Mouse (Mus musculus): ENCODE data around the gene Pafah1b1. TPM values are rescaled to one million over a fixed set of nuclear protein-coding genes. Genes with fewer than 3 reads are reported as not detected.

Pafah1b1 gene
- total and polyA plus RNA-seq, 2 experiments, result 8.1 to 40.6 TPM

DNA sequence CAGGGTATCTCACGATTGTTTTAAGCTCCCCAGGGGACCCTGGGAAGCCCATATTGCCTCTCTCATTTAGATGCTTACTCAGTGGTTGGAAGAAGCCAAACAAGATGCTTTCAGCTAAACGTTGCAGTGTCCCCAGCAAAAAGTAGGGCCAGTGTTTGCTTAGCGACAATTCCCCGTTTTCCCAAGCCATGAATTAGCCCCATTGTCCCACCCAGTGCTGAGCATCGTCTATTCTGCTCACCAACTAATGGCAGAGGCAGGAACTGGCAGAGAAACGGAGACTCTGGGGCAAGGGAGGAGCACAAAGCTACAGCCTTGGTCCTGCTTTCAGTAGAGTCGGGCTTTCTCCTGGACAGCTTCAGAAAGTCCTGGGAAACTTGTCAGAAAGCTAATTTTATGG, 10.4 kb upstream of the Pafah1b1 start:
- no peak overlapping the region for H3K4me3 ChIP-seq (ENCODE audit: insufficient read depth, low read depth, low read length)
- 37% methylated on average over 7 of the region's 7 CpGs for whole genome bisulfite sequencing
- H3K79me2 ChIP-seq (ENCODE audit: control insufficient read depth, insufficient read depth, low read length), result no peaks in the 10 kb centered on the region
- H3K4me1 ChIP-seq (ENCODE audit: control insufficient read depth, insufficient read depth, low read length), result no peaks in the 10 kb centered on the region
- H3K9ac ChIP-seq (ENCODE audit: low read depth, low read length), result no peak overlapping the region
- TF ChIP-seq CTCF (IDR thresholded peaks at IDR 0.05; ENCODE audit: low read depth, low read length), result no peak
- TF ChIP-seq POLR2A (IDR thresholded peaks at IDR 0.05; ENCODE audit: extremely low read depth, insufficient read depth, low read length), result no peak
- DNase-seq (ENCODE audit: extremely low read depth, low read depth, low spot score), result no peak
- no peaks in the 10 kb centered on the region for H3K36me3 ChIP-seq (ENCODE audit: control insufficient read depth, insufficient read depth, low read length)
- no peak overlapping the region for H3K27ac ChIP-seq (replicated peaks; ENCODE audit: insufficient read depth, low read depth, low read length)
- no peaks in the 10 kb centered on the region for H3K27me3 ChIP-seq (ENCODE audit: control insufficient read depth, insufficient read depth, low read length)

DNA sequence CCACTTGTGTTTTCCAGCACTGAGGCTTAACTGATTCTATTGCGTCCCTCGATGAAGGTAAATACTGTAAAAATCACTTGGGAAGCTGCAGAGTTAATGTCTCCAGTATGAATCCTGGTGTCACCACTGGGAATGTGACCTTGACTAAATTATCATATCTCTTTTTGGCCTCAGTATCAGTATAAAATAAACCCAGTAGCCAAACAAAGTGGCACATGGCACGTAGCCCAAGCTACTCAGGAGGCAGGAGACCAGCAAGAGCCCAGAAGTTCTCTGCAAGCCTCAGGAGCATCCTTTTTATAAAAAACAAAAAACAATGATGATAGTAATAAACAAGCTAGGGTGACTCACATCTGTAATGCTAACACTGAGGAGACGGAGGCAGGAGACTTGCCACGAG, 711 bp upstream of the Pafah1b1 start:
- DNase-seq (ENCODE audit: extremely low read depth, low read depth, low spot score), result peak; percentile 53
- H3K9ac ChIP-seq (ENCODE audit: low read depth, low read length), result no peak overlapping the region
- H3K27me3 ChIP-seq (ENCODE audit: control insufficient read depth, insufficient read depth, low read length), result no peaks in the 10 kb centered on the region
- H3K27ac ChIP-seq (replicated peaks; ENCODE audit: insufficient read depth, low read depth, low read length), result no peak overlapping the region
- H3K4me1 ChIP-seq (ENCODE audit: control insufficient read depth, insufficient read depth, low read length), result peaks cover 9% of the 10 kb centered on the region
- H3K36me3 ChIP-seq (ENCODE audit: control insufficient read depth, insufficient read depth, low read length), result no peaks in the 10 kb centered on the region
- 59% methylated on average over 5 of the region's 5 CpGs for WGBS
- H3K79me2 ChIP-seq (ENCODE audit: control insufficient read depth, insufficient read depth, low read length), result peaks cover 19% of the 10 kb centered on the region; the same call in 1 of the 2 replicates
- no peak overlapping the region for H3K4me3 ChIP-seq (ENCODE audit: insufficient read depth, low read depth, low read length)
- no peak for TF ChIP-seq CTCF (IDR thresholded peaks at IDR 0.05; ENCODE audit: low read depth, low read length)
- TF ChIP-seq POLR2A (IDR thresholded peaks at IDR 0.05; ENCODE audit: extremely low read depth, insufficient read depth, low read length), result no peak

DNA sequence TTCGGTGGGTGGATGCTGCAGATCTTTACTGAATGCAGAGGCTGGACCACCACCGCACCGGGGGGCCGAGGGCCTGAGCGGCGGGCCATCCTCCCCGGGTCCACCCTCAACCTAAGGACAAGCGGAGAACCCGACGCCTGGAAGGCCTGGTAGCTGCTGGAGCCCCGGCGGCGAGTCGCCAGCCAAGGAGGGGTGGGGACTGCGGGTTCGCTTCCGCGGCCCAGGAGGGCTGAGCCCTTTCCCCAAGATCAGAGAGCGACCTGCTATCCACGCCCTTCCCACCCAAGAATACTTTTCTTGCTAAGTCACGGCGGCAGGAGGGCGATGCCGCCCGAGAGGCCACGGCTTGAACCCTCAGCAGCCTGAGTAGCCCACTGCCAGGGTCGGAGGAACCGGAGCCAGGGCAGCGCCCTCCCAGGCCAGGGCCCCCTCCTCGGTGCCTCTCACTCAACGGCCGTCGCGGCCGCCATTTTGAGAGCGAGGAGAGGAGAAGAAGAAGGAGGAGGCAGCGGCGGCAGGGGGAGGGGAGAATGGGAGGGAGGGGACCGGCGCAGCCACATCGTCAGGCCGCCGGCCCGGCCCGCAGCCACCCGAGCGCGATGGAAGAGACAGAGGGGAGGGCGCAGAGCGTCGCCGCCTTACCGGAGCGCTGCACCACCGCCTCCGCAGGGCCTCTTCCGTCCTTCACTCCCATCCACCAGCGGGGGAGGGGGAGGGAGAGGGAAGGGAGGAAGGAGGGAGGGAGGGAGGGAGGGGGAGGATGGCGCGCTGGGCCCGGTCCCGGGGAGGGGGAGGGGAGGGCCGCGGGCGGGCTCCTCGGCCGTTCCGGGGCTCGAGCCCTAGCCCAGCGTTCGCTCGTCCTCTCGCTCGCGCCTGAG, 874 bp downstream of the Pafah1b1 start:
- WGBS, result under 1% methylated on average over 58 of the region's 75 CpGs
- peak; percentile 71 for DNase-seq (ENCODE audit: extremely low read depth, low read depth, low spot score)
- Histone ChIP-seq H3K27me3 (ENCODE audit: control insufficient read depth, insufficient read depth, low read length) (no peaks in the 10 kb centered on the region), H3K27ac (replicated peaks; ENCODE audit: insufficient read depth, low read depth, low read length) (peak overlapping the region; percentile 98), H3K9ac (ENCODE audit: low read depth, low read length) (peak overlapping the region; percentile 95), H3K4me3 (ENCODE audit: insufficient read depth, low read depth, low read length) (peak overlapping the region; percentile 74), H3K4me1 (ENCODE audit: control insufficient read depth, insufficient read depth, low read length) (peaks cover 12% of the 10 kb centered on the region), H3K79me2 (ENCODE audit: control insufficient read depth, insufficient read depth, low read length) (peaks cover 26% of the 10 kb centered on the region; the same call in 1 of the 2 replicates), H3K36me3 (ENCODE audit: control insufficient read depth, insufficient read depth, low read length) (no peaks in the 10 kb centered on the region)
- TF ChIP-seq CTCF (IDR thresholded peaks at IDR 0.05; ENCODE audit: low read depth, low read length) (no peak), POLR2A (IDR thresholded peaks at IDR 0.05; ENCODE audit: extremely low read depth, insufficient read depth, low read length) (peak; percentile 76; the same call in 1 of the 2 replicates)

DNA sequence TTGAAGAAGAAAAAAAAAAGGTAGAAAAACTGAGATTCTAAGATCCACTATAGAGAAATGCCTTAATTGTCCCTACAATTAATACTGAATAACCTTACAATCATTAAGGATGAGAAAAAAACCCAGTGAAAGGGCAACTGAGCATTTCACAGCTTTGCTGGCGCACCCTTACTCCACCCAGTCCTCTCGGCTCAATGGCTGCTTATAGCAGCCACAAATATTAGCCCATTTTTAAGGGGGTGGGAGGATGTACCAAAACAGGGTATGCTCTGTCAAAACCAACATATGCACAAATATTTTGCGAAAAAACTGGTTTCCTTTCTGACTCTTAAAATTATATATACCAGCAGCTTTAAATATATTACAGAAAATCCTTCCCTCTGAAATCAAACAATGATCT, 2.5 kb downstream of the Pafah1b1 start:
- Histone ChIP-seq H3K27me3 (ENCODE audit: control insufficient read depth, insufficient read depth, low read length) (no peaks in the 10 kb centered on the region), H3K4me1 (ENCODE audit: control insufficient read depth, insufficient read depth, low read length) (peaks cover 12% of the 10 kb centered on the region), H3K36me3 (ENCODE audit: control insufficient read depth, insufficient read depth, low read length) (no peaks in the 10 kb centered on the region), H3K9ac (ENCODE audit: low read depth, low read length) (no peak overlapping the region), H3K79me2 (ENCODE audit: control insufficient read depth, insufficient read depth, low read length) (peaks cover 26% of the 10 kb centered on the region; the same call in 1 of the 2 replicates), H3K4me3 (ENCODE audit: insufficient read depth, low read depth, low read length) (no peak overlapping the region), H3K27ac (replicated peaks; ENCODE audit: insufficient read depth, low read depth, low read length) (no peak overlapping the region)
- 39% methylated on average over 3 of the region's 3 CpGs for WGBS
- DNase-seq (ENCODE audit: extremely low read depth, low read depth, low spot score), result no peak
- no peak for TF ChIP-seq CTCF (IDR thresholded peaks at IDR 0.05; ENCODE audit: low read depth, low read length)
- no peak for TF ChIP-seq POLR2A (IDR thresholded peaks at IDR 0.05; ENCODE audit: extremely low read depth, insufficient read depth, low read length)

DNA sequence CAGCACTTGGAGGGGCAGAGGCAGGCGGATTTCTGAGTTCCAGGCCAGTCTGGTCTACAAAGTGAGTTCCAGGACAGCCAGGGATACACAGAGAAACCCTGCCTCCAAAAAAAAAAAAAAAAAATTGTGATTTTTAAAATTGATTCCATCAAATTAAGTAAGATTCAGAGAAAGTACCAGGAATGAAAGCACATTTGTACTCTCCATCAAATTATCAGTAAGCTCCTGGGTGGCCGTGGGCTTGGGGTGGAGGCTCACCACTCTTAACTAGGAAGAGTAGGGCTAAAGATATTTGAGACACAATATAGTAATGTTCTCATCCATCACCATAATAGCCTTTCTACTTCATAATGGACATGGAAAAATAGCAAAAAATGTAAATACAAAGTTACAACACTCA, 3.3 kb downstream of the Pafah1b1 start:
- no peak for TF ChIP-seq CTCF (IDR thresholded peaks at IDR 0.05; ENCODE audit: low read depth, low read length)
- no peak for TF ChIP-seq POLR2A (IDR thresholded peaks at IDR 0.05; ENCODE audit: extremely low read depth, insufficient read depth, low read length)
- Histone ChIP-seq H3K9ac (ENCODE audit: low read depth, low read length) (no peak overlapping the region), H3K36me3 (ENCODE audit: control insufficient read depth, insufficient read depth, low read length) (no peaks in the 10 kb centered on the region), H3K27me3 (ENCODE audit: control insufficient read depth, insufficient read depth, low read length) (no peaks in the 10 kb centered on the region), H3K4me1 (ENCODE audit: control insufficient read depth, insufficient read depth, low read length) (peaks cover 15% of the 10 kb centered on the region), H3K27ac (replicated peaks; ENCODE audit: insufficient read depth, low read depth, low read length) (no peak overlapping the region), H3K4me3 (ENCODE audit: insufficient read depth, low read depth, low read length) (no peak overlapping the region), H3K79me2 (ENCODE audit: control insufficient read depth, insufficient read depth, low read length) (peaks cover 29% of the 10 kb centered on the region; the same call in 1 of the 2 replicates)
- WGBS, result 56% methylated on average over 2 of the region's 2 CpGs
- no peak for DNase-seq (ENCODE audit: extremely low read depth, low read depth, low spot score)

DNA sequence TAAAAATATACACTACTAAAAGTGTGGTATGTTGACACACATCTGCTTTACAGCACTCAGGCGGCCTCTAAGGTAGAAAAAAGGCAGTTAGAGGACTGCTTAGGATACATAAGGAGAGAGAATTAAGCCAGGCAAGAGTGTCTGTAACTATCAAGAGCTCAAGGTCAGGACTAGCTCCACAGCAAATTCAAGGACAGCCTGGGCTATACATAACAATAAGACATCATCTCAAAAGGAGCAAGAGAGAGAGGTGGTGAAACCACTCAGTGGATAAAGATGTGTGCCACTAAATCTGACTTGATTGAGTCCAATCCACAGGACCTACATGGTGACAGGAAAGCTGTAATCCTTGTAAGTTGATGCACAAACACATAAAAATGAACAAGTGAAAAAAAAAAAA, 3.8 kb downstream of the Pafah1b1 start:
- H3K27ac ChIP-seq (replicated peaks; ENCODE audit: insufficient read depth, low read depth, low read length), result no peak overlapping the region
- no peak for DNase-seq (ENCODE audit: extremely low read depth, low read depth, low spot score)
- no peaks in the 10 kb centered on the region for H3K27me3 ChIP-seq (ENCODE audit: control insufficient read depth, insufficient read depth, low read length)
- H3K36me3 ChIP-seq (ENCODE audit: control insufficient read depth, insufficient read depth, low read length), result no peaks in the 10 kb centered on the region
- no peak overlapping the region for H3K4me3 ChIP-seq (ENCODE audit: insufficient read depth, low read depth, low read length)
- no peak overlapping the region for H3K9ac ChIP-seq (ENCODE audit: low read depth, low read length)
- H3K4me1 ChIP-seq (ENCODE audit: control insufficient read depth, insufficient read depth, low read length), result peaks cover 15% of the 10 kb centered on the region
- 49% methylated on average over 1 of the region's 1 CpGs for WGBS
- H3K79me2 ChIP-seq (ENCODE audit: control insufficient read depth, insufficient read depth, low read length), result peaks cover 29% of the 10 kb centered on the region; the same call in 1 of the 2 replicates
- TF ChIP-seq POLR2A (IDR thresholded peaks at IDR 0.05; ENCODE audit: extremely low read depth, insufficient read depth, low read length), result no peak
- TF ChIP-seq CTCF (IDR thresholded peaks at IDR 0.05; ENCODE audit: low read depth, low read length), result no peak
